Mouse (Mus musculus) left cerebral cortex, adult 11 months (tissue): Measurements from ENCODE around the gene Narf.
A peak's percentile ranks its signal among the peaks of the same experiment; 100 is the strongest.

Experiments
- DNase-seq: peaks from one replicate; pipeline ENCODE4 v3.0.0; 2022; ENCODE audit warnings: low spot score

Narf gene

DNA sequence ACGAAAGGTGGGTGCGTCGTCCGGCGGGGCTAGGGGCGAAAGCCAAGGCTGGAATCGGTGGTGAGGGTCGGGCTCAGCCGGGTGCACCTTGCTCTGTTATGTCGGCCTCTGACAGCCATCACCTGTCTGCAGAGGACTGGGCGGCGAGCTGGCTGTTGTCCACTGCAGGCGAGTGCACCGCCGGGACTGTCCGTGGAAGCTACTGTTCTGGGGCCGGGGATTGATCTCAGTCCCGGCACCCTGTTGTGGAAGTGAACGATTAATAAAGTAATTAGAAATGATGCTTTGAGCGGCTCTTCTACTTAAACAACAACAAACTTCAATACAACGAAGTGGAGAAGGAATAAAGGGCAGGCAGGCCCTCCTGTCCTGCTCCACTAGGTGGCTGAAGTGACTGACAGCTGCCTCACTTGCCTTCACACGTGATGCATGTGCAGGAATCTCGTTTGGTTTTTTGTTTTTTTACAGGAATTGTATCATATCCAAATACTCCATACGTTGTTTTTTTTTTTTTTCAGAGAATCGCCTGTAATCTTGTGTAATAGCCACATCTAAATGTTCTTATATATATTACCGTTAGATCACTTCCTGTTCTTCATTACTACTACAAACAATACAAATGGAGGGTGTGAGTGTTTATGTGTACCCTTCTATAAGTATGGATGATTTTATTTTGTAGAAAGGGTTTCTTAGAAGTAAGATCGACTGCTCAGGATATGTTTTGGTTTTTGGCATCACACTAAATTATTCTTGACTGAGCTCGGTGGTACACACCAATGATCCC is 484 bp downstream of the Narf start:
- DNase-seq: no peak

DNA sequence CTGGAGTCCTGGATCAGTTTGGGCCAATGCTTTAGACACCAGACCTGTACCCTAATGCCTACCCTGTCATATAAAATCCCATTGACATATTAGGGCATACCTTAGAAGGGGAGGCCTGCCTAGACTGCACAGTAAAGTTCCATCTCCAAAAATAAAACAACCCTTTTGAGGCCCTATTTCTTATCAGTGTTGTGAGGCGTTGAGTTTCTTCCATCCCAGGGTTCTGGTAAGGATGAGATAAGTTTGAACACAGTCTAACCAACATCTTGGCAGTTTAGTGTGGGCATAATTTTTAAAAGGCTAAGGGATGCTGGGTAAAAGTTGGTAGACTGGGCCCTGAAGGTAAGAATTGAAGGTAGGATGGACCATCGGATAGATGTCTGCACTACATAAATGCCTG is 2.6 kb downstream of the Narf start:
- DNase-seq: no peak

DNA sequence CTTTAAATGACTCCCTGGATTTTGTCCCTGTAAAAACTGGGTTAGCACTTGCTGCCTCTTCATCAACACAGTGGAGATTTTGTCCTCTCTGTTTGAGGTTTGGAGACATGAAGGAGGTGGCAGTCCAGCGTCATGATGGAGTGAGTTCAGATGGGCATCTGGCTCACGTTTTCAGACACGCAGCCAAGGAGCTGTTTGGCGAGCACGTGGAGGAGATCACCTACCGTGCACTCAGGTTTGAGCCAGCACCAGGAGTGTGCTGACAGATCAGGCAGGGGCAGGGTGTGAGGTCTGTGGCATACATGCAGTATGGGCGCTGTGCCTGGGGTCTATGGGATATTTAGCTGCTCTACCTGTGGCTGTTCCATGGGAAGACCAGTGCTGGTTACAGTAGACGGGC is 13.1 kb downstream of the Narf start:
- no peak for DNase-seq

DNA sequence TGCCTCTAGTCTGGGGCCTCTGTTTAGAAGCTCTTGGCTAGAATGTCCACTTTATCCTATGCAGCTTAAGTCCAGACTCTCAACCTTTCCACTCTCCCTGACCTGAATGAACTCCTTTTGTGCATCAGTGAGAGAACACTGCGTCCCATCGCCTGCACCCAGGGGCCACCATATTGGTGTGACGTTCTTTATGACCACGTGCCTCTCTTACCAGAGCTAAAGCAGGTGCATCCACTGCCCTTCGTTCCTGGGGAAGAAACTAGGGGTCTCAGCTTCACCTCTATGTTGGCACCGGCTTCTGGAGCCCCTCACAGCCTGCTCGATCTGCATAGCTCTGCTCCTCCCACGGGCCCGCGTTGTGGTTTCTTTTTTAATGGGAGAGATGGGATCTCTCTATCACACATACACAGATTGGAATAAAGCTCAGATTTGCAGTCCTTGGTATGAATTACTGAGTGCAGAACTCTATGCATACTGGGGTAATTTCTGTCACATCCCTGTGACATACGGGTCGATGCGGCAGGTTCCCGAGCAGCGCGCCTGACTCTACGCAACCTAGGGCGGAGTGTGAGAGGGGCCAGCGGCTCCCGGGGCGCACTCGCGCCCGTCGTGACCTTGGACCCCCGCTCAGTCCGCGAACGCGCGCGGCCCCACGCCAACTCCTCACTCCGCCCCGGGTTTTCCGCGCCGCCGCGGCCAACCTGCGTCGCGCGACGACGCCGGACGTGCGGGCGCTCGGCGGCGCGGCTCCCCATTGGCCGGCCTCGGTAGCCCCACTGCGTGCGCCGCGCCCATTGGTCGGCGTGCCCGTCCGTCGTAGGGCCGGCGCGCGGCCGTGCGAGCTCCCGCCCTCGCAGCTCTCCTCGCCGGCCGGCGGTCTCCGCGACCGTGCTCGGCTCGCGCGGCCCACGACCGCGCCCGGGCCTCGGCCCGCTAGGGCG is 22.4 kb downstream of the Narf start, which contains the start of gene Foxk2:
TSS of gene Foxk2 (plus strand) at position 831 of the 941 bp plus-strand sequence.
- peak; percentile 81 for DNase-seq

DNA sequence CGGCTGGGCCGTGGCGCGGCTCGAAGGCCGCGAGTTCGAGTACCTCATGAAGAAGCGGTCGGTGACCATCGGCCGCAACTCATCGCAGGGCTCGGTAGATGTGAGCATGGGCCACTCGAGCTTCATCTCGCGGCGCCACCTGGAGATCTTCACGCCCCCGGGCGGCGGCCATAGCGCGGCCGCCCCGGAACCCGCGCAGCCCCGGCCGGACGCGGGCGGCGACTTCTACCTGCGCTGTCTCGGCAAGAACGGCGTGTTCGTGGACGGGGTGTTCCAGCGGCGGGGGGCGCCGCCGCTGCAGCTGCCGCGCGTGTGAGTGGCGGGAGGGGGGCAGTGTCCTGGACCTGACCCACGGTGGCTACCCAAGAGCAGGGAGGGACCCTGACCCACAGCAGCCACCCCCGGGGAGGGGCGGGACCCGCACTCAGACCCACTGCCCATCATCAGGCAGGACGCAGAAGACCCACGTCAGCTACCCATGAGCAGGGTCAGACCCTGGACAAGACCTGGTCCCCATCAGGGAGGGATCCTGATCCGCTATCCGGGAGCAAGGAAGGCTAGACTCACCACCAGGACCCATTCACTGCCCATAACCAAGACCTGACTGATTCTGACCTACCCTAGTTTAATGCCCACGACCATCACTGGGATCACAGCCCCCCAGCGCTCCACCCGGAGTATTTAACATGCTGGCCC is 23.3 kb downstream of the Narf start:
- DNase-seq: peak; percentile 35

DNA sequence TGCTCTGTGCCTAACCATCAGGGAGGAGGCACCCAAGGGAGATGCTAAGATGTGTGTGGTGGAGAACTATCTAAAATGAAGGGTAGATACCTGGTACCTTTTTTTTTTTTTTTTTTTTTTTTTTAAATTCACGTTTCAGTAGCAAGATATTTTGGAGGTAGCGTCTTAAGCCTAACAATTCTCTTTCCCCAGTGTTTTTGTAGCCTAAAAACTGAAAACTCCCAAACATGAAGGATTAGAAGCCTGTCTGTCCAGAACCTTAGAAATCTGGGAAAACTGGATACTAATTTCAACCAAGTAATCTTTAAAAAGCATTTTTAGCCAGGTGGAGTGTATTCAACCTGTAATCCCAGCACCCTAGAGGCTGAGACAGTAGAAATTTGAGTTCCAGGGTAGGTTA is 24.0 kb downstream of the Narf start:
- DNase-seq: no peak

DNA sequence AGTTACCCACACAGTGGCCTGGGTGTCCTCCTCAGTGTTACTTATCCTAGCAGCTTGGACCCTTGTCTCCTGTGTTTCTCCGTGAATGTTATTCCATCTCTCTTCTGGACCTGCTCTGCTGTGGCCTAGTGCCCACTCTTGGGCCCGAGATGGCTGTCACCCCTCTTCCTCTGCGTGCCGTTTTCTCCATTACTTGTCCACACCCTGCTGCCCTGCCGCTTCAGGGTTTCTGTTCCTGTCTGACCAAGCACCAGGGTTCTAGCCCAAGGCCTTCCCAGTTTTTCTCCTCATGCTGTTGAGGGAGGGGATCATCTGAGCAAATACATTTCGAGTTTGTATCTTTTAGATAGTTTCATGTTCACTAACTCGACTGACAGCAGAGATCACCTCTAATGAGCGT is 40.5 kb downstream of the Narf start:
- DNase-seq: no peak

DNA sequence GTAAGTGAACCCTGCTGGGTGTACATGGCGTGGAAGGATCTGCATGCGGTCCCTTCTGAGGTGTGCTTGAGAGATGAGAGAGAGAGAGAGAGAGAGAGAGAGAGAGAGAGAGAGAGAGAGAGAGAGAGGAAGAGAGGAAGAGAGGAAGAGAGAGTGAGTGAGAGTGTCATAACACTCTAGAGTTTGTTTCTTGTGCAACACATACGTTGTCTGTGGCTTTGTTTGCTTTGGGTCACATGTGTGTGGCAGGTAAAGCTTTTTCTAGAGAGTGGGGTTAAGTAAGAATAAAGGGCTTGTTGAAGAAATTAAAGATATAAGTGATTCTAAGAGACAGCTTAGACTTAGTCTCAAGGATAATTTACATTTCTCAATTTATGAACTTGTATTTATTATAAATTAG is 41.0 kb downstream of the Narf start:
- no peak for DNase-seq

DNA sequence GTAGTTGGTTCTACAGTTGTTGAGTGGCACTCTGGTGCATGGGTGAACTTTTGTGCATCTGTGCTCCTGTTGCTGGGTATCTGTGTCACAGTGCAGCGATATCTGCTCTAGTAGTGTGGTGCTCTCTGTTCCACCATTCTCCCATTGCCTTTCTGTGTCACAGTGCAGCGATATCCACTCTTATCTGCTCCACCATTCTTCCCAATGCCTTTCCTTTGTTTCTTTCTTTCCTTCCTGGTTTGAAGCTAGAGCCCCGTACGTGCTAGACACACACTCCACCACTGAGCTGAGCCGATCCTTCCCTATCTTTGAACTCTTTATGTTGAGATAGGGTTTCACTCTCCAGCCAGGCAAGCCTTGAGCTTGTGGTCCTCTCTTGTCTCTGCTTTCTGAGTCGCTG is 45.9 kb downstream of the Narf start:
- DNase-seq: no peak

DNA sequence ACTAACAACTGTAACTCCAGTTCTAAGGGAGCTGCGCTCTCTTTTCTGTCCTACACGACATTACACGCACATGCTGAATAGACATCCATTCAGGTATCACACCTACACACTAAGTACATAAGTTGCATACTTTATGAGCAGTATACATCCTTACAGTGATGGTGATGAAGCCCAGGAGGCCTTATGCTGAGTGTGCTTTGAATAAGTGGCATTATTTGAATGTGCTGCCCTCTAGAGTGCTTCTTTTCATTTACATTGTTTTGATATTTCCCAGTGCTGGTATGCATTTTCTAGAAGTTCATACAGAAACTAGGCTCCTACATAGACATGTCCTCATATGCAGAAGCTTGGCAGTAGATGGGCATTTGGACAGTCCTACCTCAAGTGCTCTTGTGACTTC is 52.8 kb downstream of the Narf start:
- no peak for DNase-seq

DNA sequence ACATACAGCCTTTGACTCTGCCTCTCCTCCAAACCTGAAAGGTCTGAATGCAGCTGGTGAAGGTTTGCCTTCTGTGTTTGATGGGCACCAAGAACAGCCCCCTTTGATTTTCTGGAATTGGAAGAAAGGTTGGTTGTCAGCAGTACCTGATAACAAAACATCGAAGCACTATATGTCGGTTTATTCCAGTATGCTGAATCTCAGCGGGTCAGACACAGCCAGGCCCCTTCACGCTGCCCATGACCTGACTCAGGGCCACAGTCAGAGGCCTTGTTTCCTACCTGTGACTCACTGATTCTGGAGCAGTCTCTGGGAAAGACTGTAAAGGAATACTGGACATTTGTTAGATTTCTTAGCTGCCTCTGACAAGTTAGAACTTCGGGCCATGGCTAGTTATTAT is 57.7 kb downstream of the Narf start:
- DNase-seq: no peak

DNA sequence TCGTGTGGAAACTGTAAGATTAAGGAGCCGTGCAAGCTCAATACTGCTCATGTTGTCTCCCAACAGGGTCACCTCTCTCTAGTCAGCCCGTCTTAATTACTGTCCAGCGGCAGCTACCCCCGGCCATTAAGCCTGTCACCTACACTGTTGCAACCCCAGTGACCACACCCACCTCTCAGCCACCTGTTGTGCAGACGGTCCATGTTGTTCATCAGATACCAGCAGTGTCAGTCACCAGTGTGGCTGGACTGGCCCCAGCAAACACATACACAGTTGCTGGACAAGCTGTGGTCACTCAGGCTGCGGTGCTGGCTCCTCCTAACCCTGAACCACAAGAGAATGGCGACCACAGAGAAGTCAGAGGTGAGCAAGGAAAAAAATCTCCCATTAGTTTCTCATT is 61.4 kb downstream of the Narf start:
- no peak for DNase-seq

DNA sequence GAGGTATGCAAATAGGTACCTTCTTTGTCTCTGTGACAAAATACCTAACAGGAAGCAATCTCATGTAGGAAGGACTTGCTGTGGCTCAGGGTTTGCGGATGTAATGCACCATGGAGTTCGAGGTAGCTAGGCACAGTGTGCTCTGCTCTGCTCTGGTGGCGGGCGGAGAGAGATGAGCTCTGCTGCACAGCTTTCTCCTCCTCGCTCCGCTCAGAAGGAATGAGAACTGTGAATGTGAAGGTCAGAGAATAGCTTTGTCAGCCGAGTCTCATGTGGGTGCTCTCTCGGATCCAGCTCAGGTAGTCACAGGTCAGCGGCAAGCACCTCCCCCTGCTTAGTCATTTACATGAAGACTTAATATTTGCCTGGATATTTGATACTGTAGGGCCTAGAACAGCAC is 63.2 kb downstream of the Narf start:
- DNase-seq: no peak

DNA sequence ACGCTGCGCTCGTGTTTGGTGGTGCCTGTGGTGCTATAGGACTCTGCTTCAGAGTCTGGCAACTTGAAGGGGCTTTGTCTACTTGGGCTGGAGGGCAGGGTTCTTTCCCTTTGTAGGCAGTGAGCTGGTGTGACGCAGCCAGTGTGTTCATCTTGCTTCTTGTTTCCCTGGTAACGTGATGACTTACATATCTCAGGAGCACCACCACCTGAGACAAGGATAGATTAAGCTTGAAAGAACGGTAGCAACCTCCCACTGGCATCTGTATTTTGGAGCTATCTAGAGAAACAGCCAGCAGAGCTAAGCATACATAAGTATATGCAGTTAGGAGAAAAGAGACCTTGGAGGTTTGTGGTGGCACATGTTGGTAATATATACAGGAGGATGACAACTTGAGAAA is 68.3 kb downstream of the Narf start:
- DNase-seq: peak; percentile 68
